Mouse (Mus musculus) CH12.LX (cell line): ENCODE data around the gene Tnni1.

Experiments used
- CHD1 ChIP-seq: IDR thresholded peaks from 2 replicates; pipeline ENCODE4 v1.6.1; 2012; ENCODE audit warnings: low read depth, low read length, improper control_type of control experiment, inconsistent platforms
- RCOR1 ChIP-seq: conservative IDR thresholded peaks from 2 replicates; pipeline ENCODE4 v1.6.1; 2012; ENCODE audit warnings: low read depth, mild to moderate bottlenecking, inconsistent platforms, low read length, improper control_type of control experiment
- ZKSCAN1 ChIP-seq: IDR thresholded peaks from 2 replicates; pipeline ENCODE4 v1.6.1; 2012; ENCODE audit warnings: low read depth, inconsistent platforms, low read length, improper control_type of control experiment, borderline replicate concordance

DNA sequence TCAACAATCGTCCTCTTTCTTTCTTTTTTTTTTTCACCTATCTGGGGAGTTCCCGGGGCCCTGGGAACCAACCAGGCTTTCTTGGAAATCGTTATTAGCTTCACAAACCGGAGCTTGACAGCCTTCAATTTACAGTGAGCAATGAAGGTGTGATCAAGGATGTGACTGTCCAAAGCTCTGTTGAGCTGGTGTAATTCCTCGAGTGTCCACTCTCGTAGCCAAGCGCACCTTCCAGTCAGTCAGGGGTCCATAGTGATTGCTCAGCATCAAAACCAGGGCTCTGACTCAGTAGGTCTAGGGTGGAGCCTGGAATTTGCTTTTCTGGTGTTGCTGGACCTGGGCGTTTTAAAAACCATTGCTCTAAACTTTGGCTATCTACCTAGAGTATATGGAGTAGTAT is 19.0 kb upstream of the Tnni1 start:
- TF ChIP-seq CHD1: no peak
- no peak for TF ChIP-seq RCOR1
- no peak for TF ChIP-seq ZKSCAN1
